Mouse (Mus musculus) ZHBTc4 (cell line): ENCODE measurements around the gene Ralgapa2.
A peak's percentile ranks its signal among the peaks of the same experiment; 100 is the strongest.

Experiments
- DNase-seq: peaks from one replicate; pipeline ENCODE4 v3.0.0-alpha.2; 2011; ENCODE audit warnings: low read depth, low spot score

The Ralgapa2 gene

DNA sequence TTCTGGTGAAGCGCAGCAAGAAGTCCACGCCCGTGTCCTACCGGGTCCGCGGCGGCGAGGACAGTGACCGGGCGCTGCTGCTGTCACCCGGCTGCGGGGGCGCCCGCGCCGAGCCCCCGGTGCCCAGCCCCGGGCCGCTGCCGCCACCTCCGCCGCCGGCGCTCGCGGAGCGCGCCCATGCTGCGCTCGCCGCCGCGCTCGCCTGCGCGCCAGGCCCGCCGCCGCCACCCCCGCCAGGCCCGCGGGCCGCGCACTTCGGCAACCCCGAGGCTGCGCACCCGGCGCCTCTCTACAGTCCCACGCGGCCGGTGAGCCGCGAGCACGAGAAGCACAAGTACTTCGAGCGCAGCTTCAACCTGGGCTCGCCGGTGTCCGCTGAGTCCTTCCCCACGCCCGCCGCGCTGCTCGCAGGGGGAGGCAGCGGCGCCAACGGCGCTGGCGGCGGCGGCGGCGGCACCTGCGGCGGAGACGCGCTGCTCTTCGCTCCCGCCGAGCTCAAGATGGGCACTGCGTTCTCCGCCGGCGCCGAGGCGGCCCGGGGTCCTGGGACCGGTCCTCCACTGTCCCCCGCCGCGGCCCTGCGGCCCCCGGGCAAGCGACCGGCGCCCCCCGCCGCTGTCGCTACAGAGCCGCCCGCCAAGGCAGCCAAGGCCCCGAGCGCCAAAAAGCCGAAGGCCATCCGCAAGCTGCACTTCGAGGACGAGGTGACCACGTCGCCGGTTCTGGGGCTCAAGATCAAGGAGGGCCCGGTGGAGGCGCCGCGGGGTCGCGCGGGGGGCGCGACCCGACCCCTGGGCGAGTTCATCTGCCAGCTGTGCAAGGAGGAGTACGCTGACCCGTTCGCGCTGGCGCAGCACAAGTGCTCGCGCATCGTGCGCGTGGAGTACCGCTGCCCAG, 289.6 kb downstream of the Ralgapa2 start:
- peak; percentile 59 for DNase-seq

GRCm38 (mm10) chr2:146221929-146222278, 290.2 kb downstream of the Ralgapa2 start:
- peak; percentile 66 for DNase-seq

- peak; percentile 84 for DNase-seq
Measured at GRCm38 (mm10) chr2:146221076-146221928, 290.8 kb downstream of the Ralgapa2 start, which contains the start of gene Insm1. Gene Insm1, plus strand, starts transcription at chr2:146221921.

- no peak for DNase-seq
Measured at GRCm38 (mm10) chr2:146220591-146221075, 291.5 kb downstream of the Ralgapa2 start.

DNA sequence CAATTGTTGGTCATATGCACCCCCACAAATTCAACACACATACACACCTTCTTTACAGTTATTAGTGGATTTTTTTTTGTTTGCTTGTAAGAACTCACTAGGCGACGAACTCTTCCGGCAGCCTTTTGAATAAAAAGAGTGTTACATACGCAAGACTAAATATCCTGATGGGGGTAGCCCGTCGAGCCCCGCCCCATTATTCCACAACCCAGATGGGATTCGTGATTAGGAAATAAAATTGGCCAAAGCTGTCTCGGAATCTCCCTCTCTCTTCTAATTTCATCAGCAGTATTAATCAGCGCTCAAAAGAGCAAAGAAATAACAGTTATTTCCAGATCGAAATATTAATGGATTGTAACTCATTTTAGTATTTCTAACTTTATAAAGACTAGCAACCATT, 292.4 kb downstream of the Ralgapa2 start:
- DNase-seq: no peak

DNA sequence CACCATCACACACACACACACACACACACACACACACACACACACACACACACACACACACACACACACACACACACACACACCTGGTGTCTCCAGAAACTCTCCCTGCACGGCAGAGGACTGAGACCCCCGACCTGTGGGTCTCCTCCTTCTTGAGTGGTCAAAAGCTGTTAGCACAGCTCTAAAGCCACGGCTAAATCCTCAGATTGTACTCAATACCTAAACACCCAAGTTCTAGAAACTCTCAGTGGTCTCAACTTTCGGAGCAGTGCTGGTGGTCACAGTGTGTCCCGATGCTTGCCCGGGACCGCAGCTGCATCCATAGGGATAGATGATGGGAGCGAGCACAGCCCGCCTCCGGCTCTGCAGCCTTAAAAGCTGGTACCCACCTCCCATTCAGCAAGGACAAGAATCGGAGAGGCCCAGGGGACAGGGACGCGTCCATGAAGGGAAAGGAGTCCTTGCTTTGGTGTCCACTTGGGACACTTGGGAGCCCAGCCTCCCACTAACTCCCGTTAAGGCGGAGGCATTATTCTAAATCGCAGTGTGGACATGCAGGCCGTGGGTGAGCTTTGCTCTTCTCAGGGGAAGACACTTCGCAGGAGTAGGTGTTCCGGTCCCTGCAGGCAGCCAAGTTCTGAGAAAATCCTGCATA, 293.1 kb downstream of the Ralgapa2 start:
- DNase-seq: peak; percentile 41

DNA sequence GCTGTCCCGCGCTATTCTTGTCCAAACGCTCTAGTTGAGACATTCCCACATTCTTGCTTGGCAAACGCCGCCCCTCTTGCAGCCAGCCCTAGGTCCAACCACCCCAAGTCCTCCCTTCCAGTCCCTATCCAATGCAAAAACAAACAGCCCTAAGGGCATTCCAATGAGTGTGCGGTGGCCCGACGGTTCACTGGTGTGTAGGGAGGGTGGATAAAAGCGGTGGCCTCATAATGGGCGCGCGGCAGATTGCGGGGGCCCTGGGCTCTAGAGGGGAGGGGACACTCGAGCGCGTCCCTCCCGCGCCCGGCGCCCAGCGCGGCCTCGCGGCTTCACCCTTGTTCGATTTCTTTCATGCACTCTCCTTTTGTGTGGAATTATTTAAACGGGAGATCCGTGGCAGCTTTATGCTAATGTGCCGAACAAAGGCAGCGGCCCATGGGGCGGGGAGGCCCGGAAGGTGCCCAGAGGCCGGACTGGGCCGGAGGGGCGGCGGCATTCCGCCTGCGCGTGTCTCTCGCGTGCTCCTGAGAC, 293.9 kb downstream of the Ralgapa2 start:
- peak; percentile 67 for DNase-seq

GRCm38 (mm10) chr2:146217227-146217980, 294.7 kb downstream of the Ralgapa2 start:
- peak; percentile 41 for DNase-seq

DNA sequence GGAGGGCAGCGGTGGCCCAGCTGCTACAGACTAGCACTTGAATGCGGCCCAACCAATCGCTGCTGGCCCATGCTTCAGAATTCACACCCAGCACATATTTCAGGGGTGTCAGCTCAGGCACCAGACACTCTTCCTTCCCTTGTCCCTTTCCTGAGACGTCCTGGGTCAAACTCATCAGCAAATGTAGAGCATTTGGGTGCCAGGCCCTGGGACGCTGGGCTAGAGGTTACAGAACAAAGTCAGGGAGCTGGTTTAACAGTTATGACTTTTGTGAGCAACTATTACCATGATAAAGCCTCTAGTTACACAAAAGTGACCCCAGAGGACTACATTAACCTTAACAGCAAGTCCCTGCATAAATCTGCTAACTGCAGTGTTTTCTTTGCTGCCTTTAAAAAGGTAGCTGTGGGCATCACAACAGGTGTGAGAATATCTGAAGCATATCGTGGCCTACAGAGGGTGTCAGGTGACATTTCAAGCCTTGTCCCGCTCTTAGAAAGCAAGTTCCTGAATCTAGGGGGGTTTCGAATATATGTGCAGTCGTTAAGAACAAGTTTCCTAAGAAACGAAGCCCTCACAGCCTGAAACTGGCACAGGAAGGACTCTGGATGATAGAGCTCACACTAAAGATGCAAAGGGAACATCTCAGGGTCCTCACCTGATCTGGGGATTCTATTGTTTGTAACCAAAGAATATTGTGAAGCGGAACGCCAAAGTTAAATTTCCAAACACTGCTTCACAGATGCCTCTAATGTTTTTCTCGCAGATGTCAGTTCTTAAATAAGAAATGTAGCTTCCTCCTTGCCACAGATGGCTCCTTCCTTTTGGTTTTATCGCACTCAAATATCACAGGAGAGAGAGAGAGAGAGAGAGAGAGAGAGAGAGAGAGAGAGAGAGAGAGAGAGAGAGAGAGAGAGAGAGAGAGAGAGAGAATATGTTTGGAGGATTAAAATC, 295.8 kb downstream of the Ralgapa2 start:
- DNase-seq: no peak

- peak; percentile 87 for DNase-seq
Measured at GRCm38 (mm10) chr2:146214715-146215114, 297.4 kb downstream of the Ralgapa2 start.

DNA sequence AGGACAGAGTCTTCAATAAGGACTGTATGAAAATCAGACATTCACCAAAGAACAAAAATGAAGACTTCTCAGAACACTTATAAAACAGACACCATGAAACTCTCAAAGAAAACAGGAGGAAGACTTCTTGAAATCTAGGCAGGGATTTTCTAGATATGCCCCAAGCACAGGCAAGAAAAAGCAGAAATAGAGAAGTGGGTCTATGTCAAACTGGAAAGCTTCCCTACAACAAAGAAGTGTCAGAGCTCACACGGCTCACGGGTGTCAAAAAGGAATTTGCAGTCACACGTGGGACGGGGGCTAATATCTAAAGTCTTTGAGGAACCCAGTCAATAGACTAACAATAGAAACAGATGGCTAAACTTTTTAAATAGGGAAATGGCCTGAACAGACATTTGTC, 301.2 kb downstream of the Ralgapa2 start:
- DNase-seq: no peak

GRCm38 (mm10) chr2:146197947-146198346, 314.2 kb downstream of the Ralgapa2 start:
- DNase-seq: no peak

DNA sequence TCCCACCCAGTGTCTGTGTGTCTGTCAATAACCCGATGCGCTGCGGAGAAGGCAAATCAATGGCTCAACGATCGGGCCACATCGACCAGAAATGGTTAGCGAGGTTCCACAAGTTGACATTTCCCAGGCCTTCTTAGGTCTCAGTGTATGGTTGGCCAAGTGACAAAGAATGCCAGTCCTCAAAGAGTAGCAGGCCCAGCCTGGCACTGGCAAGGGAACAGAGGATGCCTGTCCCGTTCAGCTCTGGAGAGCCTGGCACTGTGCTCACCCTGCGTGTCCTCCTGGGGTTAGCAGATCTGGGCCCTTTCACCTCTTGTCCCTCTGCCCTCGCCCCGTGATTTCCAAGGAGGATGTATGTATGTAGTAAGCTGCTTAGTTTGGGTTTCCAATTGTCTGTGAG, 316.0 kb downstream of the Ralgapa2 start:
- no peak for DNase-seq
